Mouse (Mus musculus): ENCODE measurements at regions not wholly inside any gene's neighbourhood (a gene's known extent, or its start where the extent isn't known, plus 50 kb on each side); places are given as distances from the start of the nearest gene placed in this dataset.

DNA sequence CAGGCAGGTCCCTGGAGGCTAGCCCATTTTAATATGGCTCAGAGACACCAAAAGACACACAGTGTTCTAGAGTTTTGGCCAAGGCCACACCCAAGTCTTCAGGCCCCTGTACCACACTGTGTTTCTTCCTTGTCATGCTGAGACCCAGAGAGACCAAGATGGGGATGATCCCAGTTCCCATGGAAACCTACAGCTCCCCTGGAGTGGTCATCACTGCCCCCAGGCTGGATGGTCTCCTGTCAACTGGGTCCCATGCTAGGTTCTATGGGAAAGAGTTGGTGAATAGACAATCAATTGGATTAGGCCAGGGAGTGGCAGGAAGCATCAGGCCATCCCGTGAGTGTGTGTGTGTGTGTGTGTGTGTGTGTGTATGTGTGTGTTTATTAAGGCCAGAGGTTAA, 80.5 kb upstream of the Tle3 start:
- H3K4me1 ChIP-seq (ENCODE audit: control insufficient read depth, insufficient read depth, low read length): peaks cover 12% of the 10 kb centered on the region; the same call in 1 of the 2 replicates
- H3K27ac ChIP-seq (replicated peaks; ENCODE audit: low read depth, low read length): no peak overlapping the region
- 47% methylated on average over 1 of the region's 1 CpGs for WGBS
- no peak for TF ChIP-seq POLR2A (IDR thresholded peaks at IDR 0.05; ENCODE audit: borderline replicate concordance, extremely low read depth, insufficient read depth, insufficient read length)
- DNase-seq (ENCODE audit: low spot score) (no peak), ATAC-seq (ENCODE audit: low FRiP score, low read depth) (no peak)
- no peak overlapping the region for H3K9ac ChIP-seq (ENCODE audit: low read depth, low read length, severe bottlenecking)
- no peak overlapping the region for H3K4me3 ChIP-seq (replicated peaks; ENCODE audit: low read length)
- H3K4me2 ChIP-seq (replicated peaks; ENCODE audit: low read depth, low read length, severe bottlenecking): no peak overlapping the region
- H3K36me3 ChIP-seq (ENCODE audit: control insufficient read depth, insufficient read depth, low read length): no peaks in the 10 kb centered on the region
- no peaks in the 10 kb centered on the region for H3K27me3 ChIP-seq (ENCODE audit: control insufficient read depth, insufficient read depth, low read length)
- H3K9me3 ChIP-seq (ENCODE audit: control insufficient read depth, low read length): 0 out of 2 replicates have a peak, but pooled peaks cover 4% of the 10 kb centered on the region

DNA sequence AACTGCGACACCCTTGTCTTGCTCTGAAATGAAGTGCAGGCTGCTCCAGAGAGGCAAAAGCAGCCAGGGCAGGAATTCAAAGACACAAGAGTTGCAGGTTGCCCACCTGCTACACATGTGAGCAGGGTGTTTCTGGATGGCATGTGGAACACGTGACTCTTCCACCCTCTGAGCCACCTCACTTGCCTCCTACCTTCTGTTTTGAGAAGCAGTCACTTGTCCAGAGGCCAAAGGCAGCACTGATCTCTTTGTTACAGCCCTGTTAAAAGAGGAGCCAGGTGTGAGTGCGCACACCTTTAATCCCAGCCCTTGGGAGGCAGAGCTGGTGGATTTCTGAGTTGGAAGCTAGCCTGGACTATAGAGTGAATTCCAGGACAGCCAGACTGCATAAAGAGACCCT, 79.7 kb upstream of the Tle3 start:
- H3K27ac ChIP-seq (replicated peaks; ENCODE audit: low read depth, low read length): no peak overlapping the region
- no peak overlapping the region for H3K4me3 ChIP-seq (replicated peaks; ENCODE audit: low read length)
- no peak overlapping the region for H3K4me2 ChIP-seq (replicated peaks; ENCODE audit: low read depth, low read length, severe bottlenecking)
- 65% methylated on average over 3 of the region's 3 CpGs for WGBS
- H3K27me3 ChIP-seq (ENCODE audit: control insufficient read depth, insufficient read depth, low read length): no peaks in the 10 kb centered on the region
- TF ChIP-seq POLR2A (IDR thresholded peaks at IDR 0.05; ENCODE audit: borderline replicate concordance, extremely low read depth, insufficient read depth, insufficient read length): no peak
- peaks cover 20% of the 10 kb centered on the region; the same call in 1 of the 2 replicates for H3K4me1 ChIP-seq (ENCODE audit: control insufficient read depth, insufficient read depth, low read length)
- DNase-seq (ENCODE audit: low spot score) (no peak), ATAC-seq (ENCODE audit: low FRiP score, low read depth) (no peak)
- H3K9me3 ChIP-seq (ENCODE audit: control insufficient read depth, low read length): 0 out of 2 replicates have a peak, but pooled peaks cover 4% of the 10 kb centered on the region
- H3K9ac ChIP-seq (ENCODE audit: low read depth, low read length, severe bottlenecking): no peak overlapping the region
- H3K36me3 ChIP-seq (ENCODE audit: control insufficient read depth, insufficient read depth, low read length): no peaks in the 10 kb centered on the region

DNA sequence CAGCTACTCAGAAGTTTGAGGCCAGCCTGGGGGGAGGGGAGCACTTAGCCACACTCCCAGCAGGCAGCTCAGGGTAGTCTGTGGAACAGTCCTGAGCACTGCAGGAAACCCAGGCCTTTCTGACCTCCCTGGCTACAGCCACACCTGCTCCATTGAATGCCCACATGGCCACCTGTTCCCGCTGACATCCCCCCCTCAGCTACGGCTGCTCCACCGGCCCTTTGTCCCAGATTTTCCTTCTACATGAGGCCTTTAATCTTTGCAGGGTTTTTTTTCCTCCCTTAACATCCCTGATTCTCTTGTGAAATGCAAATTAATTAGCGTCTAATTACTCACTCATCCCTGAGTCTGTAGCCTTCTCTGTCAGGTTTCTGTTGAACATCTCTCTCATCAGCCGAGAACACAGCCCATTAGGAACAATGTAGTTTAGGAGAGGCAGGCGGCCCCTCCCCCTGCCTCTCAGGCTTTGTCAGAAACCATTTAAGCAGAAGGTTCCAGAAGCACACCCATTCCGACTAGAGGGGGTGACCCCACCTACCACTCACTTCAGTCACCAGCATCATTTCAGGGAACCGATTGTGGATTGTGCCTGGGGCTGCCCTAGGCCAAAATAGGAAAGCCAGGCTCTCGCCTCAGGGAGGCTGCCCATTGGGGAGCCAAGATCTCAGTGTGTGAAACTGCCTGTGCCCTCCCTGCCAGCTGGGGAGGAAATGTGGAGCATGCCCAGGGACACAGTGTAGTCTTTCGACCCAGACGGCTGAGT, 78.8 kb upstream of the Tle3 start:
- Histone ChIP-seq H3K27ac (replicated peaks; ENCODE audit: low read depth, low read length) (no peak overlapping the region), H3K36me3 (ENCODE audit: control insufficient read depth, insufficient read depth, low read length) (no peaks in the 10 kb centered on the region), H3K4me2 (replicated peaks; ENCODE audit: low read depth, low read length, severe bottlenecking) (no peak overlapping the region), H3K9ac (ENCODE audit: low read depth, low read length, severe bottlenecking) (no peak overlapping the region), H3K9me3 (ENCODE audit: control insufficient read depth, low read length) (no peaks in the 10 kb centered on the region), H3K27me3 (ENCODE audit: control insufficient read depth, insufficient read depth, low read length) (no peaks in the 10 kb centered on the region), H3K4me3 (replicated peaks; ENCODE audit: low read length) (no peak overlapping the region), H3K4me1 (ENCODE audit: control insufficient read depth, insufficient read depth, low read length) (peaks cover 24% of the 10 kb centered on the region; the same call in 1 of the 2 replicates)
- no peak for ATAC-seq (ENCODE audit: low FRiP score, low read depth)
- TF ChIP-seq POLR2A (IDR thresholded peaks at IDR 0.05; ENCODE audit: borderline replicate concordance, extremely low read depth, insufficient read depth, insufficient read length): no peak
- WGBS: 37% methylated on average over 11 of the region's 11 CpGs
- DNase-seq (ENCODE audit: low spot score): no peak

DNA sequence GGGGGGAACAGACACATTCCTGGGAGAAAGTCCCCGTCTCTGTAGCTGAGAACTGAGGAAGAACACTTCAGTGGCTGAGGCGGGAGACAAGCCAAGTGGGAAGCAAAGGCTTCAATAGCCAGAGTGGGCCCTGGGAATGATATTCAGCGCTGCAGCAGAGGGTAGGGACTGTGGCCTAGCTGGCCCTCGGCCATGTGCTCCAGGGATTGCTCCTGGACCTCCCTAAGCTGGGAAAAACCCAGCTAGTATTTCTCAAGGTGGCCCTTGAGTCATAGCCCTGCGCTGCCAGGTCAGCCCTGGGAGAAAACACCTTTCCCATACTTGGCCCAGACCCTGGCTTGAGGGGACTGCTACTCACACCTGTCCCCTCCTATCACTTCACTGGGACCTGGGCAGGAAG, 77.2 kb upstream of the Tle3 start:
- TF ChIP-seq POLR2A (IDR thresholded peaks at IDR 0.05; ENCODE audit: borderline replicate concordance, extremely low read depth, insufficient read depth, insufficient read length): no peak
- H3K36me3 ChIP-seq (ENCODE audit: control insufficient read depth, insufficient read depth, low read length): no peaks in the 10 kb centered on the region
- H3K9ac ChIP-seq (ENCODE audit: low read depth, low read length, severe bottlenecking): no peak overlapping the region
- H3K4me2 ChIP-seq (replicated peaks; ENCODE audit: low read depth, low read length, severe bottlenecking): no peak overlapping the region
- DNase-seq (ENCODE audit: low spot score) (no peak), ATAC-seq (ENCODE audit: low FRiP score, low read depth) (no peak)
- H3K27me3 ChIP-seq (ENCODE audit: control insufficient read depth, insufficient read depth, low read length): no peaks in the 10 kb centered on the region
- H3K4me3 ChIP-seq (replicated peaks; ENCODE audit: low read length): no peak overlapping the region
- peaks cover 28% of the 10 kb centered on the region; the same call in 1 of the 2 replicates for H3K4me1 ChIP-seq (ENCODE audit: control insufficient read depth, insufficient read depth, low read length)
- WGBS: 81% methylated on average over 5 of the region's 5 CpGs
- no peak overlapping the region for H3K27ac ChIP-seq (replicated peaks; ENCODE audit: low read depth, low read length)
- H3K9me3 ChIP-seq (ENCODE audit: control insufficient read depth, low read length): no peaks in the 10 kb centered on the region

DNA sequence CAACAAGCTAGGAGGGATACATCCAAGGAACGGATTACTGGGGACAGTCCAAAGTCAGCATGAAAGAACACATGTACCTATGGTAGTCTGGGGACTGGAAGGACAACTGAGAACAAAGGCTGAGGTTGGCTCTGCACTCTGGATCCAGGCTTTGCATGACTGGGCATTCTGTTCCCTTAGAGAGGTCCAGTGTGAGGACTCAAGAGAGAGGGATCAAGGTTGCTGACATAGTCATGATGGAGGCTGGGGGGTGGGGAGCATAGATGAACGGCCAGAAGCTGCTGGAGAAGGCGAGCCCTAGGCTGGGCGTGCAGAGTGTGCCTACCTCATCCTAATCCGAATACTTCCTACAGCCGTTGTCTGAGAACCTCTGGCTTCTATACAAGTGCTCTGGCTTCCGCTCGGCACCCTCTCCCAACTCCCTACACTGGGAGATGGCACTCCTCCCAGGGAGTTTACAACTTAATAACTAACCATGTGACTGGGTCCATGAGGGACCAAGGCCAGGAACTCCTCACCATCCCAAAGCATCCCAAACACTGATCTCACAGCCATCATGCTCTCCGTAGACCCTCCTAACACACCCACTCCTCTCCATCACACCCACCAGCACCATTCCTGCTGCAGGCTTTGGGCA, 75.7 kb upstream of the Tle3 start:
- TF ChIP-seq POLR2A (IDR thresholded peaks at IDR 0.05; ENCODE audit: borderline replicate concordance, extremely low read depth, insufficient read depth, insufficient read length): no peak
- no peak for ATAC-seq (ENCODE audit: low FRiP score, low read depth)
- H3K9me3 ChIP-seq (ENCODE audit: control insufficient read depth, low read length): no peaks in the 10 kb centered on the region
- H3K27me3 ChIP-seq (ENCODE audit: control insufficient read depth, insufficient read depth, low read length): no peaks in the 10 kb centered on the region
- H3K4me3 ChIP-seq (replicated peaks; ENCODE audit: low read length): no peak overlapping the region
- no peak overlapping the region for H3K27ac ChIP-seq (replicated peaks; ENCODE audit: low read depth, low read length)
- no peak overlapping the region for H3K4me2 ChIP-seq (replicated peaks; ENCODE audit: low read depth, low read length, severe bottlenecking)
- no peak for DNase-seq (ENCODE audit: low spot score)
- no peak overlapping the region for H3K9ac ChIP-seq (ENCODE audit: low read depth, low read length, severe bottlenecking)
- no peaks in the 10 kb centered on the region for H3K36me3 ChIP-seq (ENCODE audit: control insufficient read depth, insufficient read depth, low read length)
- 87% methylated on average over 9 of the region's 9 CpGs for WGBS
- peaks cover 24% of the 10 kb centered on the region; the same call in 1 of the 2 replicates for H3K4me1 ChIP-seq (ENCODE audit: control insufficient read depth, insufficient read depth, low read length)
